Mouse (Mus musculus): ENCODE results near the gene Os9. TPM values are rescaled to one million over a fixed set of nuclear protein-coding genes. Genes with fewer than 3 reads are reported as not detected.

Gene Os9
- total RNA-seq, 2 experiments from 2014 or later = 118 to 119 TPM

DNA sequence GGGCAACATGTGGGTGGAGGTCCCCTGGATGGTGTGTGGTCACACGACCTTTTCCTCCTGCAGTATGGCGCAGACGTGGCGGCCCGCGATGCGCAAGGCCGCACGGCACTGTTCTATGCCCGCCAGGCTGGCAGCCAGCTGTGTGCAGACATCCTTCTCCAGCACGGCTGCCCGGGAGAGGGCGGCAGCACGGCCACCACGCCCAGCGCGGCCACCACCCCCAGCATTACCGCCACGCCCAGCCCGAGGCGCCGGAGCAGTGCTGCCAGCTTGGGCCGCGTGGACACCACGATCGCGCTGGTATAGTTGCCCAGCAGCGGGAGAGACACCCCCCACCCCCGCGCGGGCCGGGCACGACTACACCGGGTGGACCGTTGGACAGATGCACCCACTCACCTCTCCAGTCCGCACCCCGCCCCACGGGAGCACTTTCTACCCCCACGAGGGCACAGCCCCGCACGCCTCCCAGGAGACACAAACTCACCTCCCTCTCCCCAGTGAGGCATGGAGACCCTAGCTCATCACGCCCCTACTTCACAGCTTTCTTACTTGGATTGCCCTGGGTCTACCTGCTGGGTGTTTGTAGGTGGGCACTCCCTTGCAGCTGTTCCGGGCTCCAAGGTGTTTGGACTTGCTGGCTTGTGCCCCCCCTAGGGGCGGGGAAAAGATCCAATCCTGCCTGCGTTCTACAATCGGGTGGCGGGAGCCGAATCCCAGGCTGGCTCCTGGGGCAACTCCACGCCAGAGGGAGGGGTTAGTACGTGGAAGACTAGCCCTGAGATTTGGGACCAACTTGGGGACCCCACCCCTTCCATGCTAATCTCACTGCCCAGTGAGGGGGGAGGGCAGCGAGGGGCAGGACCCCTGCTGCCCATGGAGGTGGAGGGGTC, 29.2 kb downstream of the Os9 start:
- intact Hi-C loops (cut with DNase I) = no loop called here
- DNase-seq (ENCODE audit: low spot score in 2 of 2) = peak; percentile 71 to 72

DNA sequence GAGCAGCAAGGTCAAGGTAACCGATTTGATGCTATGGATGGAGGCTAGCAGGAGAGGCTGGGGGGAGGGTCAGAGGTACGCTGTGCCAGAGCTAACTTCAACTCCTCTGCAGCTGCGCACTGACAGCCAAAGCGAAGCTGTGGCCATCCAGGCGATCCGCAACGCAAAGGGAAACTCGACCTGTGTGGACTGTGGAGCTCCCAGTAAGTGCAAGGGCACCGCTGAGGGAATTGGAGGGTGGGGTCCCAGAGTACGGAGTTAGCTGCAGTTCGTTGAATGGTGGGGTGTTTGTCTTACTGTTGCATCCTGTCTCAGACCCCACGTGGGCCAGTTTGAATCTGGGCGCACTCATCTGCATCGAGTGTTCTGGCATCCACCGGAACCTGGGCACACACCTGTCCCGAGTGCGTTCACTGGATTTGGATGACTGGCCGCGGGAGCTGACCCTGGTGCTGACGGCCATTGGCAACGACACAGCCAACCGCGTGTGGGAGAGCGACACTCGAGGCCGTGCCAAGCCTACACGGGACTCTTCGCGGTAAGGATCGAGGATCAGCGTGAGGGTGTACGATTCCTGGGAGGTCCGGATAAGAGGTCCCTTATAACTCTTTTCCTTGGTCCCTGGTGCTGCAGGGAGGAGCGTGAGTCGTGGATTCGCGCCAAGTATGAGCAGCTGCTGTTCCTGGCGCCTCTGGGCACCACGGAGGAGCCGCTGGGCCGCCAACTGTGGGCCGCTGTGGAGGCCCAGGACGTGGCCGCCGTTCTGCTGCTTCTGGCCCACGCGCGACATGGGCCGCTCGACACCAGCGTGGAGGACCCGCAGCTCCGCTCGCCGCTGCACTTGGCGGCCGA, 30.1 kb downstream of the Os9 start:
- peak; percentile 60 to 72 for DNase-seq (ENCODE audit: low spot score in 2 of 2)
- intact Hi-C loops (cut with DNase I) = no loop called here

GRCm38 (mm10) chr10:127085633-127086032, 35.3 kb downstream of the Os9 start:
- intact Hi-C loops (cut with DNase I) = no loop called here
- DNase-seq (ENCODE audit: low spot score in 2 of 2) = no peak

- DNase-seq (ENCODE audit: low spot score in 2 of 2) = no peak
- intact Hi-C loops (cut with DNase I) = no loop called here
These were observed 35.9 kb downstream of the Os9 start for GRCm38 (mm10) chr10:127085052-127085451.

- DNase-seq (ENCODE audit: low spot score in 2 of 2) = no peak
- intact Hi-C loops (cut with DNase I) = no loop called here
These were observed 37.0 kb downstream of the Os9 start for GRCm38 (mm10) chr10:127083915-127084306.

GRCm38 (mm10) chr10:127083292-127083914, 37.5 kb downstream of the Os9 start:
- intact Hi-C loops (cut with DNase I) = no loop called here
- DNase-seq (ENCODE audit: low spot score in 2 of 2) = no peak

DNA sequence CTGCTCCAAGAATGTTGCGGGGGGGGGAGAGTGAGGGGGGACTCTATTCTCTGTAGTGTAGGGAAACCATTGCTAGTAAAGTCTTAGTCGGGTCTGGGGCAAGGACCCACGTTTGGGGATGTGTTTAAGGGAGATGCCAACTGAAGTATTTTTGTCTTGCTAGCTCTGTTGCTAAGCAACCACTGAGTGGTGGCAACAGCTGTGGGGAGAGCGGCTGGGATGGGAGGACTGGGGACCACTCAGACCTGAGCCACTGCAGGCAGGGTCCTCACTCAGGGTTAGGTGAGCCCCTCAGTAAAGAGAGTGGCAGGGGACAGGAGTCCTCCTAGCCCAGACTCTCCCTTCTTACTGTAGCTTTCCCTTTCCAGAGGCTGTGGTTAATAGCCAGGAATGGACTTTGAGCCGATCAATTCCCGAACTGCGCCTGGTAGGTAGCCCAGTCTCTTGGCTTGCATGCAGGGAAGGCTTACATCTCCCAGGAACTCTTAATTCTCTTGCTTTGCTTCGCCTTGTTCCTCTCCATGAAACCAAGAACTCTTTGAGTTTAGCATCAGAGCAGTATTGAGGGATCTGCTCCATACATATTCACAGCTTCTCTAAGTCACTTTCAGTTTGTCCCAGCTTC, 38.8 kb downstream of the Os9 start:
- DNase-seq (ENCODE audit: low spot score in 2 of 2) = peak in 1 of 2 experiments; percentile 38
- intact Hi-C loops (cut with DNase I) = no loop called here

- intact Hi-C loops (cut with DNase I) = no loop called here
- peak; percentile 70 to 80 for DNase-seq (ENCODE audit: low spot score in 2 of 2)
These were observed 39.8 kb downstream of the Os9 start for GRCm38 (mm10) chr10:127080901-127081780.

- DNase-seq (ENCODE audit: low spot score in 2 of 2) = peak in 1 of 2 experiments; percentile 46
- intact Hi-C loops (cut with DNase I) = loop anchor here (5.0 kb wide), 1 partner anchor 87 kb away; the partner anchor contains the start of gene B4galnt1
These were observed 41.1 kb downstream of the Os9 start for GRCm38 (mm10) chr10:127079665-127080391.

- DNase-seq (ENCODE audit: low spot score in 2 of 2) = peak; percentile 71 to 81
- intact Hi-C loops (cut with DNase I) = loop anchor here (5.0 kb wide), 1 partner anchor 88 kb away; the partner anchor contains the start of gene B4galnt1
These were observed 42.0 kb downstream of the Os9 start for GRCm38 (mm10) chr10:127078677-127079575.

DNA sequence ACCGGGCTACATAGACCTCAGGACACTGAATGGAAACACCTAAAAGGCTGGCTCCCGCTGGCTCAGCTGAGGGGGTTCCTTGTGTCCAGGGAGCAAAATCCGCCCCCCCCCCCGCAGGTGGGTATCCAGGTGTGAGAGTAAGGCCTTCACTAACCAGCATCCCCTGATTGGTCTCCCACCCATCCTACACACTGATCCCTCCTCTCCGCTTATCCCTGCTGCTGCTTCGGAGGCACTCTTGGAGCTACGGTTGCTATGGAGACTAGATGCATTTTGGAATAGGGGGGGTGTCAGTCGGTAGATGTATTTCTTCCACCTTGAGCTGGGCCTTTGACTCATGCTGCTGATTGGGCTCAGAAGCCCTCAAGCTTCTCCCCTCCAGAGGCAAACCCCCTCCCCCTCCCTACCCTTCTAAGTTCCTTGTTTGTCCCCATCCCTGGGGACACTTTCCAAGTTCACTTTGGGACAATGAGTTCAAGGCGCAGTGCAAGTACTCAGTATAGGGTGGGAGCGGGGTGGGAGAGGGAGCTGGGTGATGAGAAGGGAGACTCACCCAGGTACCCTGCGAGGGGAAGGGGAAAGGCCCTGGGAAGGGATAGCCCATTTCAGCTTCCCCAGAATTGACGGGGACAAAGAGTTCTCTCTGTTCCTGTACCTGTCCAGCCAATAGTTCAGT, 42.8 kb downstream of the Os9 start:
- peak; percentile 65 to 69 for DNase-seq (ENCODE audit: low spot score in 2 of 2)
- intact Hi-C loops (cut with DNase I) = loop anchor here (5.0 kb wide), 1 partner anchor 89 kb away; the partner anchor contains the start of gene B4galnt1

GRCm38 (mm10) chr10:127077515-127077914, 43.4 kb downstream of the Os9 start:
- intact Hi-C loops (cut with DNase I) = loop anchor here (5.0 kb wide), 1 partner anchor 90 kb away; the partner anchor contains the start of gene B4galnt1
- DNase-seq (ENCODE audit: low spot score in 2 of 2) = peak in 1 of 2 experiments; percentile 48

DNA sequence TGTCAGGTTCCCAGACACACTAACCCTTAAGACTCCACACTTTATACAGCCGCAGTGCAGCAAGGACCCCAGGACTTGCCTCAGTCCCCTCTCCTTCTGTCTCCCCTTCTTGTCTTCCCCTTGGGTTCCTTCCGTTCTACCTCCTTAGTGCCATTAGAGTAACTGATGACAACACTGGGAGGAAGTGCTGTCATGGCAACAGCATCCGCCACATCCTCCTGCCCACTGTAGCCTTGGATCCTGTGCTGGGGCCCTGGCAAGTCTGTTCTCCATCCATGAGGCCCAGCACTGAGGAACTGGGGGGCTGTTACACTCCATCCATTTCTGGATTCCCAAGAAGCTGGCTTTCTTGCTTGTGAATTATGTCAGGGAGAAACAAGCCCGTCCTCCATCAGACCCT, 44.8 kb downstream of the Os9 start:
- DNase-seq (ENCODE audit: low spot score in 2 of 2) = peak in 1 of 2 experiments; percentile 40
- intact Hi-C loops (cut with DNase I) = loop anchor here (5.0 kb wide), 1 partner anchor 91 kb away; the partner anchor contains the start of gene B4galnt1

- intact Hi-C loops (cut with DNase I) = loop anchor here (5.0 kb wide), 1 partner anchor 92 kb away; the partner anchor contains the start of gene B4galnt1
- DNase-seq (ENCODE audit: low spot score in 2 of 2) = no peak
These were observed 45.3 kb downstream of the Os9 start for GRCm38 (mm10) chr10:127075651-127076050.

DNA sequence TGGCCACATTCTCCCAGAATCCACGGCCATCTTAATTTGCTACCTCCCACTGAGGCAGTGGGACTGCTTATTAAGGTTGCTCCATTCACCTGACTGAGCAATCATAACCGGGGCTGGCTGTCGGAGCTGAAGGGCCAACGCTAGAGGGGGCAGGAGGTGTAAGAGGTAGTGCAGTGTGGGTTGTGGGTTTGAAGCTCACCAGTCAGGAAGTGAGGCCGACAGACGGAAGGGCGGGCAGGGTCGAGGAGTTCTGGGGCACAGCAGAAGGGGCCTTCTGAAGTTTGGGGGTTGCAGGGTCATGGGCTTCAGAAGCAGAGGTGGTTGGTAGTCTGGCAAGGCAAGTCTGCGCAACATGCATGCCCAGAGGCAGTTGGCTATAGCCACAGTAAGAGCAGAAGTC, 45.9 kb downstream of the Os9 start, which contains the start of gene Agap2:
Agap2 (plus strand) TSS at position 205 of the 400 bp plus-strand sequence.
- DNase-seq (ENCODE audit: low spot score in 2 of 2) = no peak
- intact Hi-C loops (cut with DNase I) = loop anchor here (5.0 kb wide), 1 partner anchor 92 kb away; the partner anchor contains the start of gene B4galnt1

GRCm38 (mm10) chr10:127073981-127074380, 47.0 kb downstream of the Os9 start:
- intact Hi-C loops (cut with DNase I) = no loop called here
- DNase-seq (ENCODE audit: low spot score in 2 of 2) = no peak
